Mouse (Mus musculus): ENCODE data around the gene Pdss2.

- TF ChIP-seq CTCF (conservative IDR thresholded peaks at IDR 0.05; ENCODE audit: low read length): no peak
- TF ChIP-seq NANOG (IDR thresholded peaks at IDR 0.05; ENCODE audit: borderline replicate concordance, low read length): no peak
- TF ChIP-seq POU5F1 (IDR thresholded peaks at IDR 0.05; ENCODE audit: borderline replicate concordance, low read length): no peak
Measured at GRCm38 (mm10) chr10:43454219-43454618, 232.9 kb downstream of the Pdss2 start.

Data from E14TG2a.4 (cell line).